In genomic region chr16:45952501-45952900, GRCm38 (mm10) we compare ENCODE assay signal across 11 mouse cellular contexts. TPM values are rescaled to one million over a fixed set of nuclear protein-coding genes. Genes with fewer than 3 reads are reported as not detected.
DNase-seq lines count a peak whose midpoint lies in the region; ATAC-seq lines count a peak whose summit lies in the region.
"Had no signal": no experiment of that assay in that cellular context is flagged by ENCODE, and none has a peak within 500 bp of the region (broad histone marks: within the 10 kb centered on the region; RNA-seq: fewer than 3 reads in every experiment).

No protein-coding gene starts in this region.

- 23% methylated on average over 5 of the region's 5 CpGs for WGBS in lung, embryonic 16.5 days
- WGBS in intestine, embryonic 16.5 days, result 40% methylated on average over 5 of the region's 5 CpGs
- 28% methylated on average over 5 of the region's 5 CpGs for WGBS in stomach, embryonic 16.5 days
- WGBS in forebrain, embryonic 15.5 days, result 70% methylated on average over 5 of the region's 5 CpGs

- no peaks in the 10 kb centered on the region for H3K36me3 ChIP-seq in lung, embryonic 16.5 days (ENCODE audit: control insufficient read depth, insufficient read depth, low read length)
- H3K36me3 ChIP-seq in intestine, embryonic 16.5 days (ENCODE audit: control insufficient read depth, insufficient read depth, low read length), result no peaks in the 10 kb centered on the region
- H3K36me3 ChIP-seq in stomach, embryonic 16.5 days (ENCODE audit: control insufficient read depth, insufficient read depth, low read length), result no peaks in the 10 kb centered on the region
- no peaks in the 10 kb centered on the region for H3K36me3 ChIP-seq in forebrain, embryonic 15.5 days
- H3K36me3 ChIP-seq: hindbrain, embryonic 10.5 days had no signal

- H3K9ac ChIP-seq in lung, embryonic 16.5 days (ENCODE audit: low read length), result no peak overlapping the region
- H3K9ac ChIP-seq in intestine, embryonic 16.5 days (ENCODE audit: low read depth, low read length), result no peak overlapping the region
- H3K9ac ChIP-seq in stomach, embryonic 16.5 days (ENCODE audit: low read length), result no peak overlapping the region
- no peak overlapping the region for H3K9ac ChIP-seq in forebrain, embryonic 15.5 days (replicated peaks)

- ATAC-seq in lung, embryonic 16.5 days (ENCODE audit: low read depth), result peak; percentile 74
- ATAC-seq in intestine, embryonic 16.5 days, result peak; percentile 91
- peak; percentile 64; the same call in 1 of the 2 replicates for ATAC-seq in stomach, embryonic 16.5 days (ENCODE audit: insufficient read depth, low FRiP score)
- no peak for ATAC-seq in forebrain, embryonic 15.5 days (replicated peaks)

- H3K27ac ChIP-seq in lung, embryonic 16.5 days (ENCODE audit: low read length), result peak overlapping the region; percentile 67
- H3K27ac ChIP-seq in intestine, embryonic 16.5 days (ENCODE audit: low read length), result peak overlapping the region; percentile 50
- H3K27ac ChIP-seq in stomach, embryonic 16.5 days (ENCODE audit: low read length), result peak overlapping the region; percentile 25
- H3K27ac ChIP-seq in forebrain, embryonic 15.5 days (replicated peaks), result no peak overlapping the region
- H3K27ac ChIP-seq: hindbrain, embryonic 10.5 days; macrophage had no signal

- no peaks in the 10 kb centered on the region for H3K27me3 ChIP-seq in lung, embryonic 16.5 days (ENCODE audit: control insufficient read depth, insufficient read depth, low read depth, low read length)
- no peaks in the 10 kb centered on the region for H3K27me3 ChIP-seq in intestine, embryonic 16.5 days (replicated peaks; ENCODE audit: control insufficient read depth, insufficient read depth, low read length)
- H3K27me3 ChIP-seq in stomach, embryonic 16.5 days (ENCODE audit: control insufficient read depth, insufficient read depth, low read length), result no peaks in the 10 kb centered on the region
- H3K27me3 ChIP-seq in forebrain, embryonic 15.5 days, result no peaks in the 10 kb centered on the region
- H3K27me3 ChIP-seq: CH12.LX had no signal

- no peaks in the 10 kb centered on the region for H3K9me3 ChIP-seq in lung, embryonic 16.5 days (ENCODE audit: control insufficient read depth, low read length)
- H3K9me3 ChIP-seq in intestine, embryonic 16.5 days (ENCODE audit: control insufficient read depth, low read length), result no peaks in the 10 kb centered on the region
- no peaks in the 10 kb centered on the region for H3K9me3 ChIP-seq in stomach, embryonic 16.5 days (replicated peaks; ENCODE audit: control insufficient read depth, low read length)
- no peaks in the 10 kb centered on the region for H3K9me3 ChIP-seq in forebrain, embryonic 15.5 days
- H3K9me3 ChIP-seq: hindbrain, embryonic 10.5 days had no signal

- no peak overlapping the region for H3K4me3 ChIP-seq in lung, embryonic 16.5 days (ENCODE audit: low read length)
- peak overlapping the region; percentile 22 for H3K4me3 ChIP-seq in intestine, embryonic 16.5 days (ENCODE audit: low read length)
- H3K4me3 ChIP-seq in stomach, embryonic 16.5 days (replicated peaks; ENCODE audit: low read length), result no peak overlapping the region
- H3K4me3 ChIP-seq in forebrain, embryonic 15.5 days, result no peak overlapping the region
- H3K4me3 ChIP-seq: hindbrain, embryonic 10.5 days had no signal

- peak overlapping the region; percentile 14; the same call in 1 of the 2 replicates for H3K4me2 ChIP-seq in lung, embryonic 16.5 days (ENCODE audit: low read depth, low read length)
- peak overlapping the region; percentile 35 for H3K4me2 ChIP-seq in intestine, embryonic 16.5 days (ENCODE audit: low read depth, low read length)
- peak overlapping the region; percentile 23; the same call in 1 of the 2 replicates for H3K4me2 ChIP-seq in stomach, embryonic 16.5 days (ENCODE audit: low read depth, low read length)
- H3K4me2 ChIP-seq in forebrain, embryonic 15.5 days (replicated peaks), result no peak overlapping the region

- DNase-seq in lung, postnatal 10 days, result no peak
- DNase-seq in kidney, postnatal 36 days, result peak; percentile 42 to 64
- no peak for DNase-seq in adrenal gland, postnatal 4 days (ENCODE audit: low spot score in 2 of 2)
- DNase-seq in Muller cell, postnatal 12 days (ENCODE audit: inconsistent ontology term), result no peak

- 0 out of 2 replicates have a peak, but pooled peaks cover 8% of the 10 kb centered on the region for H3K4me1 ChIP-seq in lung, embryonic 16.5 days (replicated peaks; ENCODE audit: control insufficient read depth, insufficient read depth, low read length)
- no peaks in the 10 kb centered on the region for H3K4me1 ChIP-seq in intestine, embryonic 16.5 days (ENCODE audit: control insufficient read depth, insufficient read depth, low read length)
- no peaks in the 10 kb centered on the region for H3K4me1 ChIP-seq in stomach, embryonic 16.5 days (ENCODE audit: control insufficient read depth, insufficient read depth, low read length)
- no peaks in the 10 kb centered on the region for H3K4me1 ChIP-seq in forebrain, embryonic 15.5 days
- H3K4me1 ChIP-seq: hindbrain, embryonic 10.5 days had no signal

RNA-seq across cellular contexts. Expression of gene Phldb2, which starts 0.9 kb away (rescaled TPM):
- polyA plus RNA-seq in lung, embryonic 16.5 days (2015; fragmentation: Nextera tagmentation; extraction: Ambion mirVana), result 57.8 and 59.4 TPM in 2 replicates
- 19.8 and 20.7 TPM in 2 replicates for polyA plus RNA-seq in intestine, embryonic 16.5 days (2015; fragmentation: Nextera tagmentation; extraction: Ambion mirVana)
- polyA plus RNA-seq in stomach, embryonic 16.5 days (2015; fragmentation: Nextera tagmentation; extraction: Ambion mirVana), result 25.7 and 28.3 TPM in 2 replicates
- polyA plus RNA-seq in forebrain, embryonic 15.5 days (2015; fragmentation: Nextera tagmentation; extraction: Ambion mirVana), result 7.2 and 7.8 TPM in 2 replicates
- 10 to 100 TPM; 77.3 to 90.7 TPM for total RNA-seq in adrenal gland, postnatal 4 days (2021)
- total RNA-seq: CH12.LX had no signal

RNA-seq across cellular contexts. Expression of gene Plcxd2, which starts 57.5 kb away (rescaled TPM):
- 0.93 and 1.1 TPM in 2 replicates for polyA plus RNA-seq in lung, embryonic 16.5 days (2015; fragmentation: Nextera tagmentation; extraction: Ambion mirVana)
- 2.1 and 2.7 TPM in 2 replicates for polyA plus RNA-seq in intestine, embryonic 16.5 days (2015; fragmentation: Nextera tagmentation; extraction: Ambion mirVana)
- polyA plus RNA-seq in stomach, embryonic 16.5 days (2015; fragmentation: Nextera tagmentation; extraction: Ambion mirVana), result 1.7 and 2.2 TPM in 2 replicates
- polyA plus RNA-seq in forebrain, embryonic 15.5 days (2015; fragmentation: Nextera tagmentation; extraction: Ambion mirVana), result 14.1 and 14.4 TPM in 2 replicates
- 1 to 10 TPM; 1.2 to 2.2 TPM for total RNA-seq in adrenal gland, postnatal 4 days (2021)
- total RNA-seq: CH12.LX had no signal

Comparison
In these comparisons a context has a peak if more than half of its experiments do, and no peak if none do; other contexts are left out.
1. DNase-seq: peak in kidney, postnatal 36 days (2 of 2); none in lung, postnatal 10 days (single experiment), adrenal gland, postnatal 4 days (0 of 2) and Muller cell, postnatal 12 days (single experiment).